Mouse (Mus musculus): ENCODE results near the gene Jaml. TPM values are rescaled to one million over a fixed set of nuclear protein-coding genes. Genes with fewer than 3 reads are reported as not detected.

Gene Jaml
- polyA plus RNA-seq, 1 experiment from 2014 or later: 2.1 TPM

GRCm38 (mm10) chr9:45042056-45042720, 36.8 kb upstream of the Jaml start:
- H3K4me3 ChIP-seq (ENCODE audit: low read depth, low read length): peak overlapping the region; percentile 32
- no peak overlapping the region for H3K27ac ChIP-seq (replicated peaks; ENCODE audit: low read depth, low read length)
- H3K9ac ChIP-seq (ENCODE audit: low read length): peak overlapping the region; percentile 56
- DNase-seq (ENCODE audit: low spot score): peak; percentile 67
- H3K4me1 ChIP-seq (ENCODE audit: control insufficient read depth, insufficient read depth, low read length): peaks cover 17% of the 10 kb centered on the region
- H3K9me3 ChIP-seq (ENCODE audit: control insufficient read depth, low read length): no peaks in the 10 kb centered on the region
- ATAC-seq (ENCODE audit: insufficient number of reproducible peaks, low FRiP score, low TSS enrichment, low read depth): 0 out of 2 replicates have a peak, but pooled peaks have one; percentile 60
- peak overlapping the region; percentile 74 for H3K4me2 ChIP-seq (ENCODE audit: low read depth, severe bottlenecking)
- WGBS: 3% methylated on average over 19 of the region's 20 CpGs
- H3K27me3 ChIP-seq (ENCODE audit: control insufficient read depth, insufficient read depth, low read length): 0 out of 2 replicates have a peak, but pooled peaks cover 5% of the 10 kb centered on the region
- H3K36me3 ChIP-seq (ENCODE audit: control insufficient read depth, insufficient read depth, low read length): no peaks in the 10 kb centered on the region

- no peaks in the 10 kb centered on the region for H3K9me3 ChIP-seq (ENCODE audit: control insufficient read depth, low read length)
- H3K4me3 ChIP-seq (ENCODE audit: low read depth, low read length): peak overlapping the region; percentile 32
- no peaks in the 10 kb centered on the region for H3K36me3 ChIP-seq (ENCODE audit: control insufficient read depth, insufficient read depth, low read length)
- H3K27ac ChIP-seq (replicated peaks; ENCODE audit: low read depth, low read length): no peak overlapping the region
- H3K27me3 ChIP-seq (ENCODE audit: control insufficient read depth, insufficient read depth, low read length): 0 out of 2 replicates have a peak, but pooled peaks cover 5% of the 10 kb centered on the region
- H3K9ac ChIP-seq (ENCODE audit: low read length): peak overlapping the region; percentile 43; the same call in 1 of the 2 replicates
- peaks cover 17% of the 10 kb centered on the region for H3K4me1 ChIP-seq (ENCODE audit: control insufficient read depth, insufficient read depth, low read length)
- peak; percentile 61 for DNase-seq (ENCODE audit: low spot score)
- WGBS: 2% methylated on average over 10 of the region's 10 CpGs
- H3K4me2 ChIP-seq (ENCODE audit: low read depth, severe bottlenecking): peak overlapping the region; percentile 74
- ATAC-seq (ENCODE audit: insufficient number of reproducible peaks, low FRiP score, low TSS enrichment, low read depth): no peak
These were observed 36.0 kb upstream of the Jaml start for GRCm38 (mm10) chr9:45042947-45043346.

GRCm38 (mm10) chr9:45046973-45047372, 32.0 kb upstream of the Jaml start:
- 85% methylated on average over 16 of the region's 16 CpGs for WGBS
- Histone ChIP-seq H3K27ac (replicated peaks; ENCODE audit: low read depth, low read length) (no peak overlapping the region), H3K4me3 (ENCODE audit: low read depth, low read length) (no peak overlapping the region), H3K9me3 (ENCODE audit: control insufficient read depth, low read length) (no peaks in the 10 kb centered on the region), H3K9ac (ENCODE audit: low read length) (no peak overlapping the region), H3K4me1 (ENCODE audit: control insufficient read depth, insufficient read depth, low read length) (peaks cover 12% of the 10 kb centered on the region), H3K36me3 (ENCODE audit: control insufficient read depth, insufficient read depth, low read length) (no peaks in the 10 kb centered on the region), H3K27me3 (ENCODE audit: control insufficient read depth, insufficient read depth, low read length) (0 out of 2 replicates have a peak, but pooled peaks cover 1% of the 10 kb centered on the region), H3K4me2 (ENCODE audit: low read depth, severe bottlenecking) (no peak overlapping the region)
- DNase-seq (ENCODE audit: low spot score) (no peak), ATAC-seq (ENCODE audit: insufficient number of reproducible peaks, low FRiP score, low TSS enrichment, low read depth) (no peak)

- H3K9ac ChIP-seq (ENCODE audit: low read length): no peak overlapping the region
- DNase-seq (ENCODE audit: low spot score) (peak; percentile 23), ATAC-seq (ENCODE audit: insufficient number of reproducible peaks, low FRiP score, low TSS enrichment, low read depth) (no peak)
- WGBS: 22% methylated on average over 4 of the region's 4 CpGs
- no peak overlapping the region for H3K27ac ChIP-seq (replicated peaks; ENCODE audit: low read depth, low read length)
- H3K4me3 ChIP-seq (ENCODE audit: low read depth, low read length): no peak overlapping the region
- H3K4me2 ChIP-seq (ENCODE audit: low read depth, severe bottlenecking): no peak overlapping the region
- no peaks in the 10 kb centered on the region for H3K36me3 ChIP-seq (ENCODE audit: control insufficient read depth, insufficient read depth, low read length)
- no peaks in the 10 kb centered on the region for H3K9me3 ChIP-seq (ENCODE audit: control insufficient read depth, low read length)
- H3K27me3 ChIP-seq (ENCODE audit: control insufficient read depth, insufficient read depth, low read length): no peaks in the 10 kb centered on the region
- H3K4me1 ChIP-seq (ENCODE audit: control insufficient read depth, insufficient read depth, low read length): peaks cover 2% of the 10 kb centered on the region
These were observed 30.5 kb upstream of the Jaml start for GRCm38 (mm10) chr9:45048511-45048910.

- ATAC-seq (ENCODE audit: insufficient number of reproducible peaks, low FRiP score, low TSS enrichment, low read depth) (no peak), DNase-seq (ENCODE audit: low spot score) (no peak)
- Histone ChIP-seq H3K9ac (ENCODE audit: low read length) (no peak overlapping the region), H3K27me3 (ENCODE audit: control insufficient read depth, insufficient read depth, low read length) (no peaks in the 10 kb centered on the region), H3K27ac (replicated peaks; ENCODE audit: low read depth, low read length) (no peak overlapping the region), H3K4me1 (ENCODE audit: control insufficient read depth, insufficient read depth, low read length) (no peaks in the 10 kb centered on the region), H3K4me2 (ENCODE audit: low read depth, severe bottlenecking) (no peak overlapping the region), H3K36me3 (ENCODE audit: control insufficient read depth, insufficient read depth, low read length) (no peaks in the 10 kb centered on the region), H3K4me3 (ENCODE audit: low read depth, low read length) (no peak overlapping the region), H3K9me3 (ENCODE audit: control insufficient read depth, low read length) (no peaks in the 10 kb centered on the region)
- 84% methylated on average over 1 of the region's 1 CpGs for WGBS
These were observed 29.3 kb upstream of the Jaml start for GRCm38 (mm10) chr9:45049731-45050130.

GRCm38 (mm10) chr9:45050301-45050700, 28.7 kb upstream of the Jaml start:
- H3K9me3 ChIP-seq (ENCODE audit: control insufficient read depth, low read length): no peaks in the 10 kb centered on the region
- no peak overlapping the region for H3K27ac ChIP-seq (replicated peaks; ENCODE audit: low read depth, low read length)
- WGBS: 87% methylated on average over 2 of the region's 2 CpGs
- H3K27me3 ChIP-seq (ENCODE audit: control insufficient read depth, insufficient read depth, low read length): no peaks in the 10 kb centered on the region
- H3K4me3 ChIP-seq (ENCODE audit: low read depth, low read length): no peak overlapping the region
- no peaks in the 10 kb centered on the region for H3K4me1 ChIP-seq (ENCODE audit: control insufficient read depth, insufficient read depth, low read length)
- no peak overlapping the region for H3K4me2 ChIP-seq (ENCODE audit: low read depth, severe bottlenecking)
- no peak for DNase-seq (ENCODE audit: low spot score)
- no peak for ATAC-seq (ENCODE audit: insufficient number of reproducible peaks, low FRiP score, low TSS enrichment, low read depth)
- no peak overlapping the region for H3K9ac ChIP-seq (ENCODE audit: low read length)
- H3K36me3 ChIP-seq (ENCODE audit: control insufficient read depth, insufficient read depth, low read length): no peaks in the 10 kb centered on the region

- H3K27me3 ChIP-seq (ENCODE audit: control insufficient read depth, insufficient read depth, low read length): no peaks in the 10 kb centered on the region
- WGBS: under 1% methylated on average over 33 of the region's 33 CpGs
- peak; percentile 92 for ATAC-seq (ENCODE audit: insufficient number of reproducible peaks, low FRiP score, low TSS enrichment, low read depth)
These were observed 23.8 kb upstream of the Jaml start, which contains the start of gene Mpzl3 for GRCm38 (mm10) chr9:45055082-45055713. Gene Mpzl3 (plus strand): TSS chr9:45055186.

GRCm38 (mm10) chr9:45058304-45058940, 20.6 kb upstream of the Jaml start:
- H3K4me3 ChIP-seq (ENCODE audit: low read depth, low read length): no peak overlapping the region
- DNase-seq (ENCODE audit: low spot score): no peak
- no peak overlapping the region for H3K4me2 ChIP-seq (ENCODE audit: low read depth, severe bottlenecking)
- H3K9me3 ChIP-seq (ENCODE audit: control insufficient read depth, low read length): no peaks in the 10 kb centered on the region
- H3K36me3 ChIP-seq (ENCODE audit: control insufficient read depth, insufficient read depth, low read length): no peaks in the 10 kb centered on the region
- no peak overlapping the region for H3K9ac ChIP-seq (ENCODE audit: low read length)
- H3K4me1 ChIP-seq (ENCODE audit: control insufficient read depth, insufficient read depth, low read length): no peaks in the 10 kb centered on the region
- H3K27me3 ChIP-seq (ENCODE audit: control insufficient read depth, insufficient read depth, low read length): no peaks in the 10 kb centered on the region
- WGBS: 19% methylated on average over 5 of the region's 5 CpGs
- no peak overlapping the region for H3K27ac ChIP-seq (replicated peaks; ENCODE audit: low read depth, low read length)
- ATAC-seq (ENCODE audit: insufficient number of reproducible peaks, low FRiP score, low TSS enrichment, low read depth): no peak

More at GRCm38 (mm10) chr9:45055082-45055713, 23.8 kb upstream of the Jaml start, which contains the start of gene Mpzl3:
- no peaks in the 10 kb centered on the region for H3K4me1 ChIP-seq (ENCODE audit: control insufficient read depth, insufficient read depth, low read length)
- peak within 1 kb of the TSS; percentile 46 for H3K4me3 ChIP-seq (ENCODE audit: low read depth, low read length)
- H3K9me3 ChIP-seq (ENCODE audit: control insufficient read depth, low read length): no peaks in the 10 kb centered on the region
- H3K9ac ChIP-seq (ENCODE audit: low read length): peak within 1 kb of the TSS; percentile 70
- peak; percentile 93 for DNase-seq (ENCODE audit: low spot score)
- H3K36me3 ChIP-seq (ENCODE audit: control insufficient read depth, insufficient read depth, low read length): no peaks in the 10 kb centered on the region
- H3K4me2 ChIP-seq (ENCODE audit: low read depth, severe bottlenecking): peak within 1 kb of the TSS; percentile 55
- peak within 1 kb of the TSS; percentile 72 for H3K27ac ChIP-seq (replicated peaks; ENCODE audit: low read depth, low read length)

Measured in limb, embryonic 11.5 days (tissue).